8 mouse cellular contexts compared by ENCODE assay signal in the genomic region with DNA sequence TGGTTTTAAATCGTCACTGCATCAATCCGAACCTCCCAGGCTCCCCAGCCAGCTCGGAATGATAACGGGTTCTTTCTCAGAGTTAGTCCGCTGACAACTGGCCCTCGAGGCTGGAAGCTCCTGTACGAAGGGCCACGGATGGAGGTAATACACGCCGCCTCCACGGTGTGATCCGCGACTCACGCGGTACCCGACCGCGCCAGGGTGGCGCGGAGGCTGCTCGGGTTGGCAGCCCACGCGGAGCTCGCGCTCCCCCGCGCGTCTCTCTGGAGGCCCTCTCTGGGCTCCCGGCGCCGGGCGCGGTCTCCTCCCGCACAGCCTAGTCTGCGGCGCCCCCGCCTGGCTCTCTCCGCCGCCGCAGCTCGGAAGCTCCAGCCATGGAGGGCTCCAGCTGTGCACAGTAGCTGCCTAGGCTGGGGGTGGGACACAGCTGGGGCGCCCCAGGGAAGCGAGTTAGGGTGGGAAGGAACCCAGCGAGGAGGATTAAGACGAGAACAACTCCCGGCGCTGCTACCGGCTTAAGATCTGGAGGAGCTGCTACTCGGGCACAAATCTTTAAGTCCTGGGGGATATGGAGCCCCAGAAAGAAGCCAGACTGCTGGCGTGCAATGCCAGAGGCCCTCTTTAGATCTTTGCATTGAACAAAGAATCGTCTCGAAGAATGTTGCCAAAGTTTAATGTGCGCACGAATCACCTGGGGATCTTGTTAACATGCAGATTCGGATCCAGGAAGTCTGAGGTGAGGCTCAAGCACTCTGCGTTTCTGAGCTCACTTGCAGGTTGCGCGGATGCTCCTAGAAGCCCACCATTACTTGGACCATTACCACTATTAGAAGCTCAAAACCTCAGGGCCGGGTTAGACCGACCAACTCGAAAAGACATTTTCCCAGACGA. TPM values are rescaled to one million over a fixed set of nuclear protein-coding genes. Genes with fewer than 3 reads are reported as not detected.
DNase-seq lines count a peak whose midpoint lies in the region; ATAC-seq lines count a peak whose summit lies in the region.

No protein-coding gene starts in this region.

- under 1% methylated on average over 62 of the region's 62 CpGs for WGBS in hindbrain, embryonic 16.5 days
- WGBS in liver, embryonic 11.5 days, result 1% methylated on average over 62 of the region's 62 CpGs
- WGBS in midbrain, embryonic 16.5 days, result under 1% methylated on average over 57 of the region's 62 CpGs

- no peaks in the 10 kb centered on the region for H3K9me3 ChIP-seq in hindbrain, embryonic 16.5 days (ENCODE audit: control insufficient read depth, low read length)
- no peaks in the 10 kb centered on the region for H3K9me3 ChIP-seq in liver, embryonic 11.5 days (ENCODE audit: control insufficient read depth, low read length)
- no peaks in the 10 kb centered on the region for H3K9me3 ChIP-seq in midbrain, embryonic 16.5 days (replicated peaks; ENCODE audit: control insufficient read depth, low read length, poor library complexity, severe bottlenecking)

- peaks cover 32% of the 10 kb centered on the region for H3K27me3 ChIP-seq in hindbrain, embryonic 16.5 days (replicated peaks; ENCODE audit: control insufficient read depth, insufficient read depth, low read length)
- H3K27me3 ChIP-seq in liver, embryonic 11.5 days (replicated peaks; ENCODE audit: control insufficient read depth, insufficient read depth, low read length), result peaks cover 73% of the 10 kb centered on the region
- H3K27me3 ChIP-seq in midbrain, embryonic 16.5 days (ENCODE audit: control insufficient read depth, insufficient read depth, low read depth, low read length), result peaks cover 34% of the 10 kb centered on the region

- DNase-seq in CD4-positive, CD25-positive, alpha-beta regulatory T cell, adult 2 months (ENCODE audit: low read depth, low spot score), result peak; percentile 17
- peak; percentile 59 to 62 for DNase-seq in cerebellum, postnatal 25 days
- DNase-seq in gastrocnemius, postnatal 25 days, result peak; percentile 69
- peak; percentile 67 for DNase-seq in liver, embryonic 11.5 days (ENCODE audit: low spot score)
- DNase-seq in urinary bladder, postnatal 36 days (ENCODE audit: low spot score in 2 of 2), result peak; percentile 68 to 80

- no peaks in the 10 kb centered on the region for H3K36me3 ChIP-seq in hindbrain, embryonic 16.5 days (ENCODE audit: control insufficient read depth, insufficient read depth, low read length)
- no peaks in the 10 kb centered on the region for H3K36me3 ChIP-seq in liver, embryonic 11.5 days (ENCODE audit: control insufficient read depth, insufficient read depth, low read length)
- no peaks in the 10 kb centered on the region for H3K36me3 ChIP-seq in midbrain, embryonic 16.5 days (ENCODE audit: control insufficient read depth, insufficient read depth, low read length)

- no peak overlapping the region for H3K27ac ChIP-seq in hindbrain, embryonic 16.5 days (ENCODE audit: low read depth, low read length)
- no peak overlapping the region for H3K27ac ChIP-seq in liver, embryonic 11.5 days (ENCODE audit: low read depth, low read length)
- no peak overlapping the region for H3K27ac ChIP-seq in midbrain, embryonic 16.5 days (ENCODE audit: low read length)

- 0 out of 2 replicates have a peak overlapping the region, but pooled peaks have one; percentile 27 for H3K9ac ChIP-seq in hindbrain, embryonic 16.5 days (ENCODE audit: low read depth, low read length)
- no peak overlapping the region for H3K9ac ChIP-seq in liver, embryonic 11.5 days (ENCODE audit: low read depth, low read length)
- no peak overlapping the region for H3K9ac ChIP-seq in midbrain, embryonic 16.5 days (ENCODE audit: low read depth, low read length)

- H3K4me3 ChIP-seq in hindbrain, embryonic 16.5 days (ENCODE audit: low read length), result peak overlapping the region; percentile 37
- peak overlapping the region; percentile 30 for H3K4me3 ChIP-seq in liver, embryonic 11.5 days (ENCODE audit: low read depth, low read length)
- H3K4me3 ChIP-seq in midbrain, embryonic 16.5 days (ENCODE audit: low read depth, low read length), result peak overlapping the region; percentile 34

- H3K4me2 ChIP-seq in hindbrain, embryonic 16.5 days (ENCODE audit: low read length), result peak overlapping the region; percentile 60
- peak overlapping the region; percentile 64 for H3K4me2 ChIP-seq in liver, embryonic 11.5 days
- H3K4me2 ChIP-seq in midbrain, embryonic 16.5 days (ENCODE audit: low read length), result peak overlapping the region; percentile 63

- peaks cover 12% of the 10 kb centered on the region for H3K4me1 ChIP-seq in hindbrain, embryonic 16.5 days (ENCODE audit: control insufficient read depth, insufficient read depth, low read depth, low read length)
- no peaks in the 10 kb centered on the region; the same call in none of the 2 replicates for H3K4me1 ChIP-seq in liver, embryonic 11.5 days (replicated peaks; ENCODE audit: control insufficient read depth, insufficient read depth, low read length)
- H3K4me1 ChIP-seq in midbrain, embryonic 16.5 days (ENCODE audit: control insufficient read depth, insufficient read depth, low read length), result peaks cover 4% of the 10 kb centered on the region

- no peak for ATAC-seq in CD4-positive, CD25-positive, alpha-beta regulatory T cell, adult 4 months
- ATAC-seq in hindbrain, embryonic 16.5 days, result peak; percentile 88
- ATAC-seq in liver, embryonic 11.5 days (replicated peaks; ENCODE audit: low FRiP score), result peak; percentile 64
- peak; percentile 86 for ATAC-seq in midbrain, embryonic 16.5 days

RNA-seq across cellular contexts. Expression of gene Mecom, which starts 32.7 kb away (rescaled TPM):
- polyA plus RNA-seq in CD4-positive, CD25-positive, alpha-beta regulatory T cell, adult 4 months (2017; shearing (Covaris generic)), result under 1 TPM in 1 of 2 experiments, not detected in 1; 0.39 TPM
- total RNA-seq in gastrocnemius, postnatal 25 days (2021), result 1 to 10 TPM; 6.7 to 8.8 TPM
- polyA plus RNA-seq in hindbrain, embryonic 16.5 days (2015; fragmentation: Nextera tagmentation; extraction: Ambion mirVana), result 7.0 and 7.9 TPM in 2 replicates
- 5.7 and 6.9 TPM in 2 replicates for polyA plus RNA-seq in liver, embryonic 11.5 days (2014; fragmentation: Nextera tagmentation; extraction: Ambion mirVana)
- polyA plus RNA-seq in midbrain, embryonic 16.5 days (2015; fragmentation: Nextera tagmentation; extraction: Ambion mirVana), result 4.0 and 5.3 TPM in 2 replicates

Comparison
In these comparisons a context has a peak if more than half of its experiments do, and no peak if none do; other contexts are left out.
1. DNase-seq: peak in every context shown above with its lines; median percentile 74 in urinary bladder, postnatal 36 days; 69 in gastrocnemius, postnatal 25 days; 67 in liver, embryonic 11.5 days; 60 in cerebellum, postnatal 25 days; 17 in CD4-positive, CD25-positive, alpha-beta regulatory T cell, adult 2 months.